In genomic region chr6:8693926-8694635, GRCm38 (mm10) we compare ENCODE assay signal across 8 mouse cellular contexts.
DNase-seq lines count a peak whose midpoint lies in the region; ATAC-seq and TF ChIP-seq lines count a peak whose summit lies in the region.

No protein-coding gene starts in this region.

- peak overlapping the region; percentile 77 for H3K27ac ChIP-seq in layer of hippocampus, adult 2 months
- H3K27ac ChIP-seq in embryonic facial prominence, embryonic 11.5 days (replicated peaks; ENCODE audit: low read depth, low read length) = peak overlapping the region; percentile 48; the same call in 1 of the 2 replicates
- H3K27ac ChIP-seq in hindbrain, embryonic 12.5 days = peak overlapping the region; percentile 57; the same call in 1 of the 2 replicates
- H3K27ac ChIP-seq in midbrain, embryonic 15.5 days = no peak overlapping the region

- 0 out of 2 replicates have a peak overlapping the region, but pooled peaks have one; percentile 23 for H3K9ac ChIP-seq in embryonic facial prominence, embryonic 11.5 days (replicated peaks; ENCODE audit: low read length)
- H3K9ac ChIP-seq in hindbrain, embryonic 12.5 days = no peak overlapping the region; the same call in 1 of the 2 replicates
- H3K9ac ChIP-seq in midbrain, embryonic 15.5 days = no peak overlapping the region

- no peaks in the 10 kb centered on the region for H3K27me3 ChIP-seq in embryonic facial prominence, embryonic 11.5 days (ENCODE audit: control insufficient read depth, insufficient read depth, low read length)
- H3K27me3 ChIP-seq in hindbrain, embryonic 12.5 days = no peaks in the 10 kb centered on the region
- H3K27me3 ChIP-seq in midbrain, embryonic 15.5 days (replicated peaks) = no peaks in the 10 kb centered on the region

- TF ChIP-seq CTCF in layer of hippocampus, adult 2 months (conservative IDR thresholded peaks at IDR 0.05) = no peak

- no peaks in the 10 kb centered on the region; the same call in 1 of the 2 replicates for H3K4me1 ChIP-seq in embryonic facial prominence, embryonic 11.5 days (ENCODE audit: control insufficient read depth, insufficient read depth, low read length)
- H3K4me1 ChIP-seq in hindbrain, embryonic 12.5 days = peaks cover 16% of the 10 kb centered on the region
- H3K4me1 ChIP-seq in midbrain, embryonic 15.5 days = peaks cover 7% of the 10 kb centered on the region; the same call in 1 of the 2 replicates

- no peak overlapping the region for H3K4me3 ChIP-seq in layer of hippocampus, adult 2 months
- no peak overlapping the region for H3K4me3 ChIP-seq in embryonic facial prominence, embryonic 11.5 days (ENCODE audit: low read depth, low read length)
- H3K4me3 ChIP-seq in hindbrain, embryonic 12.5 days = no peak overlapping the region
- no peak overlapping the region for H3K4me3 ChIP-seq in midbrain, embryonic 15.5 days

- WGBS in embryonic facial prominence, embryonic 11.5 days = 10% methylated on average over 10 of the region's 10 CpGs
- WGBS in hindbrain, embryonic 12.5 days = 12% methylated on average over 10 of the region's 10 CpGs
- 9% methylated on average over 10 of the region's 10 CpGs for WGBS in midbrain, embryonic 15.5 days

- peak; percentile 93 for ATAC-seq in embryonic facial prominence, embryonic 11.5 days (replicated peaks; ENCODE audit: insufficient number of reproducible peaks, low FRiP score, low TSS enrichment, low read depth)
- ATAC-seq in hindbrain, embryonic 12.5 days (ENCODE audit: low FRiP score) = peak; percentile 94
- peak; percentile 62; the same call in 1 of the 2 replicates for ATAC-seq in midbrain, embryonic 15.5 days (replicated peaks)

- no peaks in the 10 kb centered on the region for H3K36me3 ChIP-seq in embryonic facial prominence, embryonic 11.5 days (replicated peaks; ENCODE audit: control insufficient read depth, insufficient read depth, low read depth, low read length)
- H3K36me3 ChIP-seq in hindbrain, embryonic 12.5 days = no peaks in the 10 kb centered on the region
- H3K36me3 ChIP-seq in midbrain, embryonic 15.5 days (replicated peaks) = no peaks in the 10 kb centered on the region

- DNase-seq in layer of hippocampus, adult 2 months (ENCODE audit: low spot score in 2 of 2) = peak in 1 of 2 experiments; percentile 7
- DNase-seq in layer of hippocampus, postnatal 36 days = no peak
- peak; percentile 65 for DNase-seq in embryonic facial prominence, embryonic 11.5 days (ENCODE audit: low spot score)
- DNase-seq in adipocyte (ENCODE audit: low spot score) = no peak
- DNase-seq in cerebellum, adult 9-10 months = no peak
- no peak for DNase-seq in right cerebral cortex, postnatal 36 days (ENCODE audit: low spot score in 2 of 2)

- no peaks in the 10 kb centered on the region for H3K9me3 ChIP-seq in embryonic facial prominence, embryonic 11.5 days (replicated peaks; ENCODE audit: control insufficient read depth, low read length)
- H3K9me3 ChIP-seq in hindbrain, embryonic 12.5 days (replicated peaks) = no peaks in the 10 kb centered on the region
- H3K9me3 ChIP-seq in midbrain, embryonic 15.5 days = no peaks in the 10 kb centered on the region

- H3K4me2 ChIP-seq in embryonic facial prominence, embryonic 11.5 days (ENCODE audit: low read depth, low read length) = peak overlapping the region; percentile 19
- no peak overlapping the region for H3K4me2 ChIP-seq in hindbrain, embryonic 12.5 days (replicated peaks)
- H3K4me2 ChIP-seq in midbrain, embryonic 15.5 days = no peak overlapping the region
